Mouse (Mus musculus): Measurements from ENCODE around the gene Dll1. TPM values are rescaled to one million over a fixed set of nuclear protein-coding genes. Genes with fewer than 3 reads are reported as not detected.

Dll1 gene
- polyA plus RNA-seq, 1 experiment: 13.3 TPM

- H3K36me3 ChIP-seq (ENCODE audit: control insufficient read depth, insufficient read depth): peaks cover 3% of the 10 kb centered on the region
- peak overlapping the region; percentile 94 for H3K4me2 ChIP-seq (ENCODE audit: low read depth)
- TF ChIP-seq E2F4 (IDR thresholded peaks at IDR 0.05; ENCODE audit: insufficient read depth) (no peak), MYOD1 (IDR thresholded peaks at IDR 0.05; ENCODE audit: control insufficient read depth in 1 of 3, insufficient read length in 2 of 3, low read depth in 2 of 3) (no peak), POLR2A (IDR thresholded peaks at IDR 0.05; ENCODE audit: insufficient read length, low read depth) (no peak), REST (IDR thresholded peaks at IDR 0.05; ENCODE audit: insufficient read depth, insufficient read length) (no peak), MAX (IDR thresholded peaks at IDR 0.05; ENCODE audit: low read depth) (no peak), POLR2AphosphoS2 (IDR thresholded peaks at IDR 0.05; ENCODE audit: insufficient read length, low read depth) (no peak), USF1 (IDR thresholded peaks at IDR 0.05; ENCODE audit: low read depth) (no peak), MYOG (IDR thresholded peaks at IDR 0.05; ENCODE audit: control insufficient read depth in 1 of 3, insufficient read depth in 1 of 3, insufficient read length in 2 of 3, low read depth in 2 of 3) (no peak), CEBPB (IDR thresholded peaks at IDR 0.05; ENCODE audit: insufficient read depth, poor library complexity, severe bottlenecking) (no peak), SRF (IDR thresholded peaks at IDR 0.05; ENCODE audit: control insufficient read depth, insufficient read length, low read depth) (no peak)
- H3K79me2 ChIP-seq (ENCODE audit: control insufficient read depth, insufficient read depth): peaks cover 43% of the 10 kb centered on the region
- no peak overlapping the region for H3ac ChIP-seq (ENCODE audit: control insufficient read depth, insufficient read length)
- H3K4me3 ChIP-seq: peak overlapping the region; percentile 76
- no peaks in the 10 kb centered on the region for H3K27me3 ChIP-seq (ENCODE audit: control insufficient read depth, insufficient read depth, insufficient read length)
These were observed 3.6 kb downstream of the Dll1 start for GRCm38 (mm10) chr17:15372931-15373652.

- Histone ChIP-seq H3K79me2 (ENCODE audit: control insufficient read depth, insufficient read depth) (peaks cover 43% of the 10 kb centered on the region), H3ac (ENCODE audit: control insufficient read depth, insufficient read length) (no peak overlapping the region), H3K4me2 (ENCODE audit: low read depth) (peak overlapping the region; percentile 94), H3K27me3 (ENCODE audit: control insufficient read depth, insufficient read depth, insufficient read length) (no peaks in the 10 kb centered on the region), H3K36me3 (ENCODE audit: control insufficient read depth, insufficient read depth) (peaks cover 3% of the 10 kb centered on the region), H3K4me3 (peak overlapping the region; percentile 76)
- peak; percentile 97 to 99 (median 98) for TF ChIP-seq MYOG (IDR thresholded peaks at IDR 0.05; ENCODE audit: control insufficient read depth in 1 of 3, insufficient read depth in 1 of 3, insufficient read length in 2 of 3, low read depth in 2 of 3)
- TF ChIP-seq TCF12 (IDR thresholded peaks at IDR 0.05; ENCODE audit: insufficient read depth, poor library complexity, severe bottlenecking): peak; percentile 98
- TF ChIP-seq E2F4 (IDR thresholded peaks at IDR 0.05; ENCODE audit: insufficient read depth): no peak
- TF ChIP-seq MYOD1 (IDR thresholded peaks at IDR 0.05; ENCODE audit: control insufficient read depth in 1 of 3, insufficient read length in 2 of 3, low read depth in 2 of 3): peak; percentile 94 to 99 (median 99)
- no peak for TF ChIP-seq POLR2A (IDR thresholded peaks at IDR 0.05; ENCODE audit: insufficient read length, low read depth)
- TF ChIP-seq TCF3 (IDR thresholded peaks at IDR 0.05; ENCODE audit: insufficient read length, low read depth): peak; percentile 99
These were observed 4.5 kb downstream of the Dll1 start for GRCm38 (mm10) chr17:15371967-15372835.

- Histone ChIP-seq H3K4me2 (ENCODE audit: low read depth) (peak overlapping the region; percentile 50), H3K36me3 (ENCODE audit: control insufficient read depth, insufficient read depth) (peaks cover 9% of the 10 kb centered on the region), H3K27me3 (ENCODE audit: control insufficient read depth, insufficient read depth, insufficient read length) (no peaks in the 10 kb centered on the region), H3K4me3 (peak overlapping the region; percentile 5), H3K79me2 (ENCODE audit: control insufficient read depth, insufficient read depth) (peaks cover 43% of the 10 kb centered on the region), H3ac (ENCODE audit: control insufficient read depth, insufficient read length) (no peak overlapping the region)
- no peak for TF ChIP-seq E2F4 (IDR thresholded peaks at IDR 0.05; ENCODE audit: insufficient read depth)
- no peak for TF ChIP-seq MAX (IDR thresholded peaks at IDR 0.05; ENCODE audit: low read depth)
- no peak for TF ChIP-seq MYOG (IDR thresholded peaks at IDR 0.05; ENCODE audit: control insufficient read depth in 1 of 3, insufficient read depth in 1 of 3, insufficient read length in 2 of 3, low read depth in 2 of 3)
- TF ChIP-seq POLR2AphosphoS2 (IDR thresholded peaks at IDR 0.05; ENCODE audit: insufficient read length, low read depth): no peak
- TF ChIP-seq TCF12 (IDR thresholded peaks at IDR 0.05; ENCODE audit: insufficient read depth, poor library complexity, severe bottlenecking): no peak
- no peak for TF ChIP-seq POLR2A (IDR thresholded peaks at IDR 0.05; ENCODE audit: insufficient read length, low read depth)
- TF ChIP-seq REST (IDR thresholded peaks at IDR 0.05; ENCODE audit: insufficient read depth, insufficient read length): no peak
- no peak for TF ChIP-seq CEBPB (IDR thresholded peaks at IDR 0.05; ENCODE audit: insufficient read depth, poor library complexity, severe bottlenecking)
- TF ChIP-seq MYOD1 (IDR thresholded peaks at IDR 0.05; ENCODE audit: control insufficient read depth in 1 of 3, insufficient read length in 2 of 3, low read depth in 2 of 3): no peak
- TF ChIP-seq USF1 (IDR thresholded peaks at IDR 0.05; ENCODE audit: low read depth): no peak
- no peak for TF ChIP-seq SRF (IDR thresholded peaks at IDR 0.05; ENCODE audit: control insufficient read depth, insufficient read length, low read depth)
- no peak for TF ChIP-seq TCF3 (IDR thresholded peaks at IDR 0.05; ENCODE audit: insufficient read length, low read depth)
These were observed 6.3 kb downstream of the Dll1 start for GRCm38 (mm10) chr17:15370401-15370800.

GRCm38 (mm10) chr17:15365650-15366049, 11.0 kb downstream of the Dll1 start:
- TF ChIP-seq POLR2A (IDR thresholded peaks at IDR 0.05; ENCODE audit: insufficient read length, low read depth) (no peak), USF1 (IDR thresholded peaks at IDR 0.05; ENCODE audit: low read depth) (no peak), MYOG (IDR thresholded peaks at IDR 0.05; ENCODE audit: control insufficient read depth in 1 of 3, insufficient read depth in 1 of 3, insufficient read length in 2 of 3, low read depth in 2 of 3) (no peak), POLR2AphosphoS2 (IDR thresholded peaks at IDR 0.05; ENCODE audit: insufficient read length, low read depth) (peak; percentile 29), SRF (IDR thresholded peaks at IDR 0.05; ENCODE audit: control insufficient read depth, insufficient read length, low read depth) (no peak), TCF12 (IDR thresholded peaks at IDR 0.05; ENCODE audit: insufficient read depth, poor library complexity, severe bottlenecking) (no peak), REST (IDR thresholded peaks at IDR 0.05; ENCODE audit: insufficient read depth, insufficient read length) (no peak), MYOD1 (IDR thresholded peaks at IDR 0.05; ENCODE audit: control insufficient read depth in 1 of 3, insufficient read length in 2 of 3, low read depth in 2 of 3) (no peak), CEBPB (IDR thresholded peaks at IDR 0.05; ENCODE audit: insufficient read depth, poor library complexity, severe bottlenecking) (no peak)

More at GRCm38 (mm10) chr17:15365650-15366049, 11.0 kb downstream of the Dll1 start:
- no peak overlapping the region for H3K4me3 ChIP-seq
- H3K79me2 ChIP-seq (ENCODE audit: control insufficient read depth, insufficient read depth): peaks cover 3% of the 10 kb centered on the region
- peak overlapping the region; percentile 32 for H3K4me2 ChIP-seq (ENCODE audit: low read depth)
- no peak overlapping the region for H3ac ChIP-seq (ENCODE audit: control insufficient read depth, insufficient read length)
- no peaks in the 10 kb centered on the region for H3K27me3 ChIP-seq (ENCODE audit: control insufficient read depth, insufficient read depth, insufficient read length)
- H3K36me3 ChIP-seq (ENCODE audit: control insufficient read depth, insufficient read depth): peaks cover 9% of the 10 kb centered on the region

Measured in myocyte (in vitro differentiated cells).